In the genomic region with DNA sequence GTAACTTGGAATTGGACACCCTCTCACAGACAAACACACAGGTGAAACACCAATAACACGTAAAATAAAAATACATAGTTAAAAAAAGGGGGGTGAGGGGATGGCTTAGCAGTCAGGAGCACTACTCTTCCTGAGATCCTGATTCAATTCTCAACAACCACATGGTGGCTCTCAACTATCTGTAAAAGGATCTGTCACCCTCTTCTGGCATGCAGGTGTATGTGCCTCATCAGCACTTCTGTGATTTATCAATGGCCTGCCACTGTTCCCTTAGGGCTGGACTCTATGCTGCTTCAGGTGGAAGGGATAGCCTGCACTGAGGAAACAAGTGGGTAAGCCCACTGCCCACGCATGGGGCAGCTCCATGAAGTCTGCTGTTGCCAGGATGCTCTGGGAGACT, we compare ENCODE assay signal across 1 mouse cellular context.
TF ChIP-seq lines count a peak whose summit lies in the region.

No protein-coding gene starts in this region.

TF ChIP-seq in ES-E14, 5 proteins besides CTCF, POLR2A, EP300 and RAD21 (continued from another document):
- TF ChIP-seq MAFK (IDR thresholded peaks at IDR 0.05; ENCODE audit: insufficient read depth, low read depth, low read length) = peak; percentile 70
